Mouse (Mus musculus): ENCODE measurements around the gene Nsd2. TPM values are rescaled to one million over a fixed set of nuclear protein-coding genes. Genes with fewer than 3 reads are reported as not detected.

The Nsd2 gene
- polyA plus RNA-seq, 1 experiment from 2014 or later: 70.1 TPM

- TF ChIP-seq CTCF (IDR thresholded peaks at IDR 0.05; ENCODE audit: low read depth): no peak
- Histone ChIP-seq H3K9me3 (ENCODE audit: low read depth, low read length) (no peaks in the 10 kb centered on the region), H3K27me3 (ENCODE audit: insufficient read depth, low read length) (no peaks in the 10 kb centered on the region), H3K4me1 (ENCODE audit: insufficient read depth) (no peaks in the 10 kb centered on the region), H3K27ac (ENCODE audit: low read depth) (no peak overlapping the region), H3K36me3 (ENCODE audit: insufficient read depth) (peaks cover 97% of the 10 kb centered on the region), H3K4me2 (no peak overlapping the region), H3K9ac (no peak overlapping the region), H3K4me3 (ENCODE audit: low read depth, low read length) (no peak overlapping the region)
- 65% methylated on average over 9 of the region's 9 CpGs for WGBS
- ATAC-seq (ENCODE audit: insufficient read depth) (peak; percentile 36; the same call in 1 of the 2 replicates), DNase-seq (no peak)
Observed at GRCm38 (mm10) chr5:33895116-33895515, 74.6 kb downstream of the Nsd2 start.

DNA sequence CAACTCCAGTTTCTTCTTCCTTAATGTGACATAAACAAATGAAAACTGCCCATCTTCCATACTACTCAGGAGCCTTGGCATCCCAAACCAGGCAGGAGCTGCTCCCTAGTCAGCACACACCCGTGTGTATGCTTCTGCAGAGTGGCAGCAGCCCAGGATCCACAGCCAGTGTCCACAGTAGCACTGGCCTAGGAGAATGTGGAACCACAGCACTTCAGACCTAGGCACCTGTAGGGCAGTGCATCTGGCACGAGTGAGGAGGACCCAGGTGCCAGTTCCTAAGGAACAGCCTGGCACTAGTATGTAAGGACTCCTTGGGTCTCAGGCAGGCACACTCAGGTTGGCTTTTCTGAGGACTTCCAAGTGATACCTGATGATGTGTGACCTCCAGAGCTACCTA, 76.6 kb downstream of the Nsd2 start:
- no peak overlapping the region for H3K4me2 ChIP-seq
- DNase-seq (no peak), ATAC-seq (ENCODE audit: insufficient read depth) (no peak)
- no peak for TF ChIP-seq CTCF (IDR thresholded peaks at IDR 0.05; ENCODE audit: low read depth)
- WGBS: 88% methylated on average over 2 of the region's 2 CpGs
- H3K27me3 ChIP-seq (ENCODE audit: insufficient read depth, low read length): no peaks in the 10 kb centered on the region
- H3K27ac ChIP-seq (ENCODE audit: low read depth): no peak overlapping the region
- H3K4me1 ChIP-seq (ENCODE audit: insufficient read depth): no peaks in the 10 kb centered on the region
- no peak overlapping the region for H3K4me3 ChIP-seq (ENCODE audit: low read depth, low read length)
- H3K9ac ChIP-seq: no peak overlapping the region
- peaks cover 97% of the 10 kb centered on the region for H3K36me3 ChIP-seq (ENCODE audit: insufficient read depth)
- H3K9me3 ChIP-seq (ENCODE audit: low read depth, low read length): no peaks in the 10 kb centered on the region

- Histone ChIP-seq H3K27me3 (ENCODE audit: insufficient read depth, low read length) (no peaks in the 10 kb centered on the region), H3K4me3 (ENCODE audit: low read depth, low read length) (no peak overlapping the region), H3K9ac (no peak overlapping the region), H3K4me1 (ENCODE audit: insufficient read depth) (no peaks in the 10 kb centered on the region), H3K36me3 (ENCODE audit: insufficient read depth) (peaks cover 94% of the 10 kb centered on the region), H3K27ac (ENCODE audit: low read depth) (no peak overlapping the region), H3K4me2 (no peak overlapping the region), H3K9me3 (ENCODE audit: low read depth, low read length) (no peaks in the 10 kb centered on the region)
- WGBS: 82% methylated on average over 9 of the region's 9 CpGs
- ATAC-seq (ENCODE audit: insufficient read depth) (no peak), DNase-seq (no peak)
- no peak for TF ChIP-seq CTCF (IDR thresholded peaks at IDR 0.05; ENCODE audit: low read depth)
Observed at GRCm38 (mm10) chr5:33898671-33899070, 78.1 kb downstream of the Nsd2 start.

GRCm38 (mm10) chr5:33899245-33899644, 78.7 kb downstream of the Nsd2 start:
- DNase-seq (no peak), ATAC-seq (ENCODE audit: insufficient read depth) (no peak)
- no peaks in the 10 kb centered on the region for H3K4me1 ChIP-seq (ENCODE audit: insufficient read depth)
- no peak for TF ChIP-seq CTCF (IDR thresholded peaks at IDR 0.05; ENCODE audit: low read depth)
- no peak overlapping the region for H3K4me2 ChIP-seq
- WGBS: 77% methylated on average over 3 of the region's 3 CpGs
- H3K9me3 ChIP-seq (ENCODE audit: low read depth, low read length): no peaks in the 10 kb centered on the region
- H3K4me3 ChIP-seq (ENCODE audit: low read depth, low read length): no peak overlapping the region
- H3K36me3 ChIP-seq (ENCODE audit: insufficient read depth): peaks cover 89% of the 10 kb centered on the region
- no peak overlapping the region for H3K9ac ChIP-seq
- no peaks in the 10 kb centered on the region for H3K27me3 ChIP-seq (ENCODE audit: insufficient read depth, low read length)
- H3K27ac ChIP-seq (ENCODE audit: low read depth): no peak overlapping the region

DNA sequence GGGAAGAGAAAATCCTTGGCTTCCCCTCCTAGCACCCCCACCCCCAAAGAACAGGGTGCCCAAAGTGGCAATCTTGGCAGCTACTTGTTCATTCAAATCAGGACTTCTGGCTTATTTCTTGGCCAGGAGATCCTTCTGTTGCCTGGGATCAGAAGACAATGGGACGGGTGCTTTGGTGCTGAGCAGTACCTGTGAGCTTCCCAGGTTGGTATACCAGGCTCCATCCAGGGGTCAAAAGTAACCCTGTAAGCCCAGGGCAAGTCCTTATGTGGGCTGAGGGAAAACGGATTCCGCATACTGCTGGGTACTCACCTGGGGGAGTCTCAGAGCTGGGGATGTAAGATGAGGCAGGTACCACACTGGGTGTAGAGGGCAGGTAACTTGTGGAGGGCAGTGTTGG, 79.6 kb downstream of the Nsd2 start:
- ATAC-seq (ENCODE audit: insufficient read depth): no peak
- no peak overlapping the region for H3K4me2 ChIP-seq
- DNase-seq: no peak
- peaks cover 80% of the 10 kb centered on the region for H3K36me3 ChIP-seq (ENCODE audit: insufficient read depth)
- no peaks in the 10 kb centered on the region for H3K9me3 ChIP-seq (ENCODE audit: low read depth, low read length)
- no peak overlapping the region for H3K4me3 ChIP-seq (ENCODE audit: low read depth, low read length)
- H3K9ac ChIP-seq: no peak overlapping the region
- H3K27ac ChIP-seq (ENCODE audit: low read depth): no peak overlapping the region
- no peaks in the 10 kb centered on the region for H3K4me1 ChIP-seq (ENCODE audit: insufficient read depth)
- no peak for TF ChIP-seq CTCF (IDR thresholded peaks at IDR 0.05; ENCODE audit: low read depth)
- no peaks in the 10 kb centered on the region for H3K27me3 ChIP-seq (ENCODE audit: insufficient read depth, low read length)
- 88% methylated on average over 3 of the region's 3 CpGs for WGBS

- no peaks in the 10 kb centered on the region for H3K27me3 ChIP-seq (ENCODE audit: insufficient read depth, low read length)
- TF ChIP-seq CTCF (IDR thresholded peaks at IDR 0.05; ENCODE audit: low read depth): no peak
- H3K9me3 ChIP-seq (ENCODE audit: low read depth, low read length): no peaks in the 10 kb centered on the region
- H3K4me2 ChIP-seq: no peak overlapping the region
- H3K9ac ChIP-seq: no peak overlapping the region
- H3K4me3 ChIP-seq (ENCODE audit: low read depth, low read length): no peak overlapping the region
- ATAC-seq (ENCODE audit: insufficient read depth): no peak
- no peak overlapping the region for H3K27ac ChIP-seq (ENCODE audit: low read depth)
- H3K36me3 ChIP-seq (ENCODE audit: insufficient read depth): peaks cover 73% of the 10 kb centered on the region
- no peaks in the 10 kb centered on the region for H3K4me1 ChIP-seq (ENCODE audit: insufficient read depth)
- WGBS: 93% methylated on average over 9 of the region's 9 CpGs
- DNase-seq: no peak
Observed at GRCm38 (mm10) chr5:33900701-33901263, 80.3 kb downstream of the Nsd2 start.

GRCm38 (mm10) chr5:33901278-33901677, 80.8 kb downstream of the Nsd2 start:
- peaks cover 68% of the 10 kb centered on the region for H3K36me3 ChIP-seq (ENCODE audit: insufficient read depth)
- H3K9me3 ChIP-seq (ENCODE audit: low read depth, low read length): no peaks in the 10 kb centered on the region
- TF ChIP-seq CTCF (IDR thresholded peaks at IDR 0.05; ENCODE audit: low read depth): no peak
- H3K4me3 ChIP-seq (ENCODE audit: low read depth, low read length): no peak overlapping the region
- H3K9ac ChIP-seq: no peak overlapping the region
- H3K27ac ChIP-seq (ENCODE audit: low read depth): no peak overlapping the region
- no peak overlapping the region for H3K4me2 ChIP-seq
- ATAC-seq (ENCODE audit: insufficient read depth) (no peak), DNase-seq (no peak)
- WGBS: 81% methylated on average over 3 of the region's 3 CpGs
- no peaks in the 10 kb centered on the region for H3K4me1 ChIP-seq (ENCODE audit: insufficient read depth)
- H3K27me3 ChIP-seq (ENCODE audit: insufficient read depth, low read length): no peaks in the 10 kb centered on the region

GRCm38 (mm10) chr5:33902696-33903095, 82.2 kb downstream of the Nsd2 start:
- peaks cover 55% of the 10 kb centered on the region for H3K36me3 ChIP-seq (ENCODE audit: insufficient read depth)

More at GRCm38 (mm10) chr5:33902696-33903095, 82.2 kb downstream of the Nsd2 start:
- Histone ChIP-seq H3K27me3 (ENCODE audit: insufficient read depth, low read length) (no peaks in the 10 kb centered on the region), H3K4me1 (ENCODE audit: insufficient read depth) (no peaks in the 10 kb centered on the region), H3K9me3 (ENCODE audit: low read depth, low read length) (no peaks in the 10 kb centered on the region), H3K9ac (no peak overlapping the region), H3K27ac (ENCODE audit: low read depth) (no peak overlapping the region), H3K4me2 (no peak overlapping the region), H3K4me3 (ENCODE audit: low read depth, low read length) (no peak overlapping the region)
- TF ChIP-seq CTCF (IDR thresholded peaks at IDR 0.05; ENCODE audit: low read depth): no peak
- 89% methylated on average over 2 of the region's 2 CpGs for WGBS
- DNase-seq (no peak), ATAC-seq (ENCODE audit: insufficient read depth) (no peak)

Measured in lung, embryonic 14.5 days (tissue).